Mouse (Mus musculus) left cerebral cortex, adult 2 months (tissue): Measurements from ENCODE around the gene Fbxw15. TPM values are rescaled to one million over a fixed set of nuclear protein-coding genes. Genes with fewer than 3 reads are reported as not detected.
"Not testable (repeated sequence)": the region's sequence is repeated elsewhere in the genome, so short reads cannot be mapped to it uniquely, and the experiment has no call there.

Experiments
- DNase-seq, 2 experiments: peaks; one replicate each; pipeline ENCODE4 v3.0.0; 2021 to 2022; ENCODE audit warnings: low spot score in 2 of 2, mixed read lengths in 1 of 2; ENCODE audit errors: extremely low spot score in 1 of 2
- H3K27ac ChIP-seq: fragments of 200-600 bp; 2 replicates; pipeline ENCODE4 v1.8.1; 2022
- H3K4me3 ChIP-seq: fragments of 200-600 bp; 2 replicates; pipeline ENCODE4 v1.8.1; 2022
- CTCF ChIP-seq: fragments of 200-600 bp; IDR thresholded peaks from 2 replicates; pipeline ENCODE4 v1.8.1; 2022; ENCODE audit warnings: antibody characterized with exemption, mild to moderate bottlenecking, moderate library complexity
- intact Hi-C: fragments of 180-260 bp; cut with DNase I; formaldehyde crosslinking; loops from one replicate; pipeline ENCODE4 v1.15.1; 2025
- long read RNA-seq, 2 experiments: library from polyadenylated mRNA; stranded (forward); transcript quantifications; one replicate each; pipeline ENCODE4 v2.0.0; 2021; ENCODE audit warnings: borderline mapping rate in 2 of 2
- total RNA-seq, 2 experiments: library from RNA; stranded (reverse); gene quantifications; 2 replicates each; pipeline ENCODE4 v1.2.3; 2021

Fbxw15 gene
- not detected for total RNA-seq
- long read RNA-seq, experiment 1, result 0 reads
- long read RNA-seq, experiment 2, result 0 reads

- intact Hi-C loops, DNase-seq, H3K4me3 ChIP-seq, H3K27ac ChIP-seq: not testable (repeated sequence)
Measured at GRCm38 (mm10) chr9:109568162-109568561, at the start of gene Fbxw15. TSS of gene Fbxw15 (minus strand) at chr9:109568262.

GRCm38 (mm10) chr9:109606837-109607236, 38.8 kb upstream of the Fbxw15 start:
- TF ChIP-seq CTCF, result peak; percentile 52
- intact Hi-C loops, result loop anchor here (5.0 to 10.0 kb wide), 2 partner anchors 520 to 602 kb away; no protein-coding TSS in a partner anchor

GRCm38 (mm10) chr9:109602128-109602527, 34.1 kb upstream of the Fbxw15 start:
- peak; percentile 9 for TF ChIP-seq CTCF
- not testable (repeated sequence) for H3K27ac ChIP-seq, DNase-seq, H3K4me3 ChIP-seq
- intact Hi-C loops, result loop anchor here (10.0 kb wide), 1 partner anchor 597 kb away; no protein-coding TSS in a partner anchor

More at GRCm38 (mm10) chr9:109606837-109607236, 38.8 kb upstream of the Fbxw15 start:
- not testable (repeated sequence) for H3K4me3 ChIP-seq, H3K27ac ChIP-seq
- DNase-seq, result peak; percentile 7 to 25

- Histone ChIP-seq H3K27ac (no peak overlapping the region), H3K4me3 (no peak overlapping the region)
- no peak for TF ChIP-seq CTCF
- no peak for DNase-seq
- intact Hi-C loops, result no loop called here
Measured at GRCm38 (mm10) chr9:109597226-109597625, 29.2 kb upstream of the Fbxw15 start.

- DNase-seq, result no peak
- no peak for TF ChIP-seq CTCF
- H3K27ac ChIP-seq, result no peak overlapping the region
- no peak overlapping the region for H3K4me3 ChIP-seq
- intact Hi-C loops, result no loop called here
Measured at GRCm38 (mm10) chr9:109594866-109595265, 26.8 kb upstream of the Fbxw15 start.

- TF ChIP-seq CTCF, result no peak
- no peak overlapping the region for H3K27ac ChIP-seq
- no peak overlapping the region for H3K4me3 ChIP-seq
- intact Hi-C loops, result no loop called here
- DNase-seq, result no peak
Measured at GRCm38 (mm10) chr9:109565546-109565945, 2.5 kb downstream of the Fbxw15 start.

GRCm38 (mm10) chr9:109562106-109562505, 6.0 kb downstream of the Fbxw15 start:
- DNase-seq, intact Hi-C loops, H3K4me3 ChIP-seq, H3K27ac ChIP-seq: not testable (repeated sequence)

GRCm38 (mm10) chr9:109552483-109552882, 15.6 kb downstream of the Fbxw15 start:
- no peak for TF ChIP-seq CTCF
- DNase-seq, result no peak
- Histone ChIP-seq H3K27ac (no peak overlapping the region), H3K4me3 (no peak overlapping the region)
- intact Hi-C loops, result no loop called here

- intact Hi-C loops, H3K4me3 ChIP-seq, H3K27ac ChIP-seq, DNase-seq: not testable (repeated sequence)
Measured at GRCm38 (mm10) chr9:109549666-109550065, 18.4 kb downstream of the Fbxw15 start.

GRCm38 (mm10) chr9:109523385-109524064, 44.5 kb downstream of the Fbxw15 start:
- TF ChIP-seq CTCF, result no peak
- no peak overlapping the region for H3K27ac ChIP-seq
- intact Hi-C loops, result loop anchor here (5.0 kb wide), 1 partner anchor 86 kb away; no protein-coding TSS in a partner anchor
- DNase-seq, result no peak
- no peak overlapping the region for H3K4me3 ChIP-seq

Other genes starting within 250 kb of the Fbxw15 start
- gene Fbxw28, start 228.6 kb downstream of the Fbxw15 start, total RNA-seq, result not detected
- gene Fbxw22, start 164.0 kb downstream of the Fbxw15 start, total RNA-seq, result not detected
- gene Fbxw16, start 119.1 kb downstream of the Fbxw15 start, total RNA-seq, result not detected
- gene Fbxw19, start 72.4 kb downstream of the Fbxw15 start, total RNA-seq, result not detected
- gene Fbxw24, start 57.8 kb upstream of the Fbxw15 start, total RNA-seq, result not detected
- gene Fbxw25, start 96.4 kb upstream of the Fbxw15 start, total RNA-seq, result not detected
- gene Fbxw18, start 134.4 kb upstream of the Fbxw15 start, total RNA-seq, result not detected
- not detected for gene Fbxw26, start 177.8 kb upstream of the Fbxw15 start, total RNA-seq
- gene Fbxw27, start 222.4 kb upstream of the Fbxw15 start, total RNA-seq, result not detected
- gene Spink8, start 244.0 kb upstream of the Fbxw15 start, total RNA-seq, result 1 to 10 TPM; 2.6 to 3.4 TPM